Mouse (Mus musculus): ENCODE data around the gene Ciao2a. TPM values are rescaled to one million over a fixed set of nuclear protein-coding genes. Genes with fewer than 3 reads are reported as not detected.

The Ciao2a gene
- polyA plus RNA-seq (2012; rRNA removed), result 29.4 and 31.7 TPM in 2 replicates

GRCm38 (mm10) chr9:66126456-66127192 lies at the start of gene Ciao2a, which contains the start of gene Snx1:
Ciao2a (plus strand) TSS chr9:66126611.
Snx1 (minus strand) TSS chr9:66126587.
- DNase-seq (ENCODE audit: extremely low spot score in 1 of 2, low spot score in 1 of 2), result peak; percentile 95 to 97

GRCm38 (mm10) chr9:66078072-66078471 lies 48.3 kb upstream of the Ciao2a start:
- DNase-seq (ENCODE audit: extremely low spot score in 1 of 2, low spot score in 1 of 2), result no peak

GRCm38 (mm10) chr9:66078493-66078892 lies 47.9 kb upstream of the Ciao2a start:
- no peak for DNase-seq (ENCODE audit: extremely low spot score in 1 of 2, low spot score in 1 of 2)

- DNase-seq (ENCODE audit: extremely low spot score in 1 of 2, low spot score in 1 of 2), result no peak
Measured at GRCm38 (mm10) chr9:66080804-66081459, 45.5 kb upstream of the Ciao2a start.

- DNase-seq (ENCODE audit: extremely low spot score in 1 of 2, low spot score in 1 of 2), result no peak
Measured at GRCm38 (mm10) chr9:66081999-66082398, 44.4 kb upstream of the Ciao2a start.

GRCm38 (mm10) chr9:66084171-66084570 lies 42.2 kb upstream of the Ciao2a start:
- DNase-seq (ENCODE audit: extremely low spot score in 1 of 2, low spot score in 1 of 2), result no peak

GRCm38 (mm10) chr9:66087062-66087461 lies 39.3 kb upstream of the Ciao2a start:
- no peak for DNase-seq (ENCODE audit: extremely low spot score in 1 of 2, low spot score in 1 of 2)

GRCm38 (mm10) chr9:66088411-66088810 lies 38.0 kb upstream of the Ciao2a start:
- DNase-seq (ENCODE audit: extremely low spot score in 1 of 2, low spot score in 1 of 2), result peak in 1 of 2 experiments; percentile 75

GRCm38 (mm10) chr9:66090593-66091244 lies 35.7 kb upstream of the Ciao2a start:
- no peak for DNase-seq (ENCODE audit: extremely low spot score in 1 of 2, low spot score in 1 of 2)

- no peak for DNase-seq (ENCODE audit: extremely low spot score in 1 of 2, low spot score in 1 of 2)
Measured at GRCm38 (mm10) chr9:66091327-66092231, 34.8 kb upstream of the Ciao2a start.

- DNase-seq (ENCODE audit: extremely low spot score in 1 of 2, low spot score in 1 of 2), result no peak
Measured at GRCm38 (mm10) chr9:66092664-66093063, 33.7 kb upstream of the Ciao2a start.

GRCm38 (mm10) chr9:66101577-66101976 lies 24.8 kb upstream of the Ciao2a start:
- DNase-seq (ENCODE audit: extremely low spot score in 1 of 2, low spot score in 1 of 2), result peak in 1 of 2 experiments; percentile 34

- peak in 1 of 2 experiments; percentile 35 for DNase-seq (ENCODE audit: extremely low spot score in 1 of 2, low spot score in 1 of 2)
Measured at GRCm38 (mm10) chr9:66102668-66103067, 23.7 kb upstream of the Ciao2a start.

- DNase-seq (ENCODE audit: extremely low spot score in 1 of 2, low spot score in 1 of 2), result no peak
Measured at GRCm38 (mm10) chr9:66104601-66105000, 21.8 kb upstream of the Ciao2a start.

GRCm38 (mm10) chr9:66105168-66105567 lies 21.2 kb upstream of the Ciao2a start:
- no peak for DNase-seq (ENCODE audit: extremely low spot score in 1 of 2, low spot score in 1 of 2)

- DNase-seq (ENCODE audit: extremely low spot score in 1 of 2, low spot score in 1 of 2), result no peak
Measured at GRCm38 (mm10) chr9:66109574-66109973, 16.8 kb upstream of the Ciao2a start.

GRCm38 (mm10) chr9:66110126-66110525 lies 16.3 kb upstream of the Ciao2a start:
- no peak for DNase-seq (ENCODE audit: extremely low spot score in 1 of 2, low spot score in 1 of 2)

- no peak for DNase-seq (ENCODE audit: extremely low spot score in 1 of 2, low spot score in 1 of 2)
Measured at GRCm38 (mm10) chr9:66110611-66111379, 15.6 kb upstream of the Ciao2a start.

- no peak for DNase-seq (ENCODE audit: extremely low spot score in 1 of 2, low spot score in 1 of 2)
Measured at GRCm38 (mm10) chr9:66114341-66114740, 12.1 kb upstream of the Ciao2a start.

GRCm38 (mm10) chr9:66116890-66117289 lies 9.5 kb upstream of the Ciao2a start:
- no peak for DNase-seq (ENCODE audit: extremely low spot score in 1 of 2, low spot score in 1 of 2)

All from frontal cortex, adult 2 months (tissue).